Mouse (Mus musculus) adrenal gland, adult 2 months (tissue): Measurements from ENCODE around the gene Rprd1b. TPM values are rescaled to one million over a fixed set of nuclear protein-coding genes. Genes with fewer than 3 reads are reported as not detected.
A peak's percentile ranks its signal among the peaks of the same experiment; 100 is the strongest.

Source experiments
- DNase-seq: peaks from one replicate; pipeline ENCODE4 v3.0.0; 2021
- polyA plus RNA-seq: library from polyadenylated mRNA; depleted of rRNA; stranded (reverse); fragments of >200 nt; gene quantifications from 2 replicates; pipeline ENCODE4 v1.2.3, GENCODE M21; 2012
- total RNA-seq, 2 experiments: library from RNA; stranded (reverse); gene quantifications; 2 replicates each; pipeline ENCODE4 v1.2.3; 2021

Gene Rprd1b
- total and polyA plus RNA-seq, 3 experiments: 27.1 to 35.2 (median 30.8) TPM

- DNase-seq: no peak
Measured at GRCm38 (mm10) chr2:158145528-158146065, 117.3 kb downstream of the Rprd1b start.

DNA sequence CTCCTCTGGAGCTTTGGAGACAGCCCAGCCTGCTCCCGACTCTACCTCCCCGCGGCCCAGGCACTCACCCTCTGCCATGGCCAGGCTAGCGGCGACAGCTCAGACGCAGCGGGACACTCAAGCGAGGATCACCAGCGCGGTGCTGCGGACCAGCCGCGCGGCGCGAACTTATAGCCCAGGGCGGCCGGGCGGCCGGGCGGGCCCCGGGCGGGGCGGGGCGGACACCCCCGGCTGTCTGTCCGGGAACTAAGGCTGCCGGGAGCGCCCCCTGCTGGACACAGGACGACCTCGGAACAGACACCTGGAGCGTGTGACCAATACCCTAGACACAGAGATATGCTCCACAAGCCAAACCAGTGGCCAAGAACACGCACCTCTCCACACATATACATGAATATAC is 117.9 kb downstream of the Rprd1b start, which contains the start of gene Tgm2:
Gene Tgm2 (minus strand): TSS at position 214 of the 400 bp plus-strand sequence.
- DNase-seq: peak; percentile 92

GRCm38 (mm10) chr2:158146971-158147370 is 118.7 kb downstream of the Rprd1b start:
- no peak for DNase-seq

GRCm38 (mm10) chr2:158151077-158151476 is 122.8 kb downstream of the Rprd1b start:
- no peak for DNase-seq

DNA sequence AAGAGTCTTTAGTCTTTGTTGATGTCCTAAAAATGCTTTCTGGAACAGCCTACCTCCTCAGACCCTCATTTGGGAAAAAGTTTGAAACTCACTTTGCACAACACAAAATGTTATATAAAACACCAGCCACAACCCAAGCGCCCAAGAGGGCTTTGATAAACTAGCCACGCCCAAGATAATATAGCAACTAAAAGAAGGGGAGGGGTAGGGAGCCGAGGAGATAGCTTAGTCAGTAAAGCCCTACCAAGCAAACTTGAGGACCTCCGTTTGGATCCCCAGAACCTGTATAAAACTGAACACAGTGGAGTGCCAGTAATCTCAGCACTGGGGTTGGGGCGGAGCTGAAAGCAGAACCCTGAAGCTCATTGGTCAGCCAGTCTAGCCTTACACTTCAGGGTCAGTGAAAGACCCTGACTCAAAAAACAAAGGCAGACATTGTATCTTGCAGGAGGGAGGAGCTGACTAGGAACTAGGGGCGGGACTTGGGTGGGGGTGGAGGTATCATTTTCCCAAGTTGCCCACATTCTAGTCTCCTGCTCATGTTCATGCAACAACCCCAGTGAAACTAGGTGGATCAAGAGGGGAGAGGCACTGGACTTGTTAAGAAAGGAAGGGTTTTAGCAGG is 124.5 kb downstream of the Rprd1b start:
- DNase-seq: no peak

DNA sequence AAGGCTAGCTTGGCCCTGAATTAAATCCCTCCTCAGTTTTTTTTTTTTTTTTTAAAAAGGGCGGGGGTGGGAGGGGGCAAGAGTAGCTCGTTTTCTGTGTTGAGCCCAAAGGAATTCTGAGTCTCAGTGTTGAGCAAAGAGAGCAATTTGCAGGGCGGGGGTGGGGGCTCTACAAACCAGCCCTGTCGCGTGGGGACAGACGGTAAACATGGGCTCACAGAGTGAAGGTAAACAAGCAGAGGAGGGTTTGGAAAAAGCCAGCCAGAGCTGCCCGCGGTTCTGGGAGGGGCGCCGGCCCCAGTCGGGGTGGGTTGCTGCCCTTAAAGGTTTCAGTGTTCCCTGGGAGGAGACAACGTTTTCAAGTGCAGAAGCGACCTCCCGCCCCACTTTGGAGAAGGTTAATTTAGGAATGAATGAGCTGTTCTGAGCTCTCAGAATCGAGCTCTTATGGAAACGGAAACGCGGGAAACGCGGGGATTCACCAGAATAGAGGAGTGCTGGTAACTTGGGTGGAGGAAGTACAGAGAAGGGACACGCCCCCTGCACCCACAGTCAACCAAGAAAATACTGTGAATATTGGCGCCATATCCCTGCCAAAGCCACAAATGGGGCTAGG is 125.5 kb downstream of the Rprd1b start:
- DNase-seq: no peak

DNA sequence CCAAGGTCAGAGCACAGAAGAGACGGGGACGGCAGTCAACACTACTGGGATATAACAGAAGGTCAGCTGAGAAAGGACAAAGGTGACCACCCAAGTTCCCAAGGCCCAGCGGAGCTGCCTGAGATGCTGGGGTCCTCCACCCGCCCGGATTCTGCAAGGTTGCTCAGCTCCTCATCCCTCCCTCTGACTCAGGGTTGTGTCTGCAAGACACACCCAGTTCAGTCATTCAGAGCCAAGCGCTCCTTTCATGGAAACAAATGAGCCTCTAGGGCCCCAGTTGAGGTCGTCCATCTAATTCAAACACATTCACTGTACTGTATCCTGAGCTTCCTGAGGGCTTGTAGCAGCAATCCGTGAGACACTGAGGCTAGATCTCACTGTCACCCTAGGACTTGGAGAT is 126.3 kb downstream of the Rprd1b start:
- no peak for DNase-seq

DNA sequence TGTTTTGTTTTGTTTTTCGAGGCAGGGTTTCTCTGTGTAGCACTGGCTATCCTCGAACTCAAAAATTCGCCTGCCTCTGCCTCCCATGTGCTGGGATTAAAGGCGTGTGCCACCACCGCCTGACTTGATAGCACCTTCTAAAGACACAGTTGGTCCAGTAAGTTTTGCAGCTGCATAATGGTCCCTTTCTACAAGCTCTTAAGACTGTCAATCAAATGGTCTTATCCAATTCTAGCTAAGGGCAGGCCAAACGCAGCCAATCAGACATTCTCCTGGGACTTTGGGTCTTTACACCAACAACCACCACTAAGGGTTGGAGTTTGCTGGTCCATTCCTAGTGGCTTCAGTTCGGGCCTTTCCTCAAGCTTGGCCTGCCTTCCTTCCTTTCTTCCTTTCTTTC is 126.8 kb downstream of the Rprd1b start:
- no peak for DNase-seq

GRCm38 (mm10) chr2:158155615-158156014 is 127.3 kb downstream of the Rprd1b start:
- DNase-seq: no peak

GRCm38 (mm10) chr2:158156487-158156886 is 128.2 kb downstream of the Rprd1b start:
- no peak for DNase-seq

GRCm38 (mm10) chr2:158157654-158158053 is 129.4 kb downstream of the Rprd1b start:
- DNase-seq: no peak

- DNase-seq: no peak
Measured at GRCm38 (mm10) chr2:158159376-158160235, 131.3 kb downstream of the Rprd1b start.

GRCm38 (mm10) chr2:158161761-158162160 is 133.5 kb downstream of the Rprd1b start:
- DNase-seq: no peak

- no peak for DNase-seq
Measured at GRCm38 (mm10) chr2:158163034-158163433, 134.7 kb downstream of the Rprd1b start.

DNA sequence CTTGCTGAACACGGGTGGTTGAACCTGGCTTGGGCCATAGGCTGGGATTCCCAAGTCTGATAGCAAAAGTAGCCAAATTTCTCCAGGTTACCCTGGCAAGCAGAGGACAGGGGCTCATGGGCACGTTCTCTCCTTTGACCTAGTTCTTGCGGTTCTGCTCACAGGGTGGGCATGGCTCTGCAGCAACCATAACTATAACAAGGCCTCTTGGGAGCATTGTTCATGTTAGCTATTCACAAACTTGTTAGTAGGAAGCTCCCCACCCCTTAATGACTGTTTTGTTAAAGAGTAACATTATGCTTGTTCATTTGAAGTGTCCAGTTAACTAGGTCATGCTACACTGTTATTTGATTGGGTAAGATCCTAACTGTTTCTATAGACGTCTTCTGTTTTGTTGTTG is 137.5 kb downstream of the Rprd1b start:
- no peak for DNase-seq

DNA sequence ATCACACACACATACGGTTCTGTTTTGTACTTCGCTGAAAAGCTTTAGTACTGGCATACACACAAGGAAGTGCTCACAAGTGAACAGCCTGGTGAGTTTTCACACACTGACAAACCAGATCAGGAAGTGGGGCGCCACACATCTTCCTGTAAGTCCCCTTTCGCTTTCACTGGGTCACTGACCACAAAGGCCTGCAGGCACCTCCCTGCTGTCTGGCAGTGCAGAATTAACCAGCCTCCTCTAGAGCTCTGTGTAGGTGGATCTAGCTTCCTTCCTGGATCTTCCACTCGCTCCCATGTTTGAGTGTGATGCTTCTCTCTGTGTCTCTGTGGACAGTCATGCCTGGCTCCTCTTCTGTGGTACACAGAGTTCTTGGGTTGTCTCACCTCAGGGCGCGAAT is 138.3 kb downstream of the Rprd1b start:
- DNase-seq: peak; percentile 42

GRCm38 (mm10) chr2:158167496-158168205 is 139.4 kb downstream of the Rprd1b start:
- DNase-seq: peak; percentile 68

- peak; percentile 30 for DNase-seq
Measured at GRCm38 (mm10) chr2:158168741-158169211, 140.5 kb downstream of the Rprd1b start.

- DNase-seq: no peak
Measured at GRCm38 (mm10) chr2:158169351-158169750, 141.1 kb downstream of the Rprd1b start.

DNA sequence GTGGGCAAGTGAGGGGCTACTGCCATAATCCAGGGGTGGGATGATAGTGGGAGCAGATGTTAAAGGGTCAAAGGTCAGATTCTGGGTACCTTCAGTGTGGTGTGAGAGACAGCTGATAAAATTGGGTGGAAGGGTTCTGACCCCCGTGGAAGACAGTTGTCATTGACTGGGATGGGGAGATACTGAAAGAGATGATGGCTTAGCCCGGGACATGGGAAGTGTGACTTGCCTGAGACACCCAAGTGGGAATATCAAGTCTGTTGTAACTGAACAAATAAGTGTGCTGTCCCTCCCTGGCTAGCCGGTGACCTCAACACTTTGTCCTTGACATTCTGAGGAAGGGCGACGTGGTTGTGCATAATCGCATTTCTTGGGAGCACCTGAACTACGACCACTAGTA is 141.5 kb downstream of the Rprd1b start:
- DNase-seq: no peak

DNA sequence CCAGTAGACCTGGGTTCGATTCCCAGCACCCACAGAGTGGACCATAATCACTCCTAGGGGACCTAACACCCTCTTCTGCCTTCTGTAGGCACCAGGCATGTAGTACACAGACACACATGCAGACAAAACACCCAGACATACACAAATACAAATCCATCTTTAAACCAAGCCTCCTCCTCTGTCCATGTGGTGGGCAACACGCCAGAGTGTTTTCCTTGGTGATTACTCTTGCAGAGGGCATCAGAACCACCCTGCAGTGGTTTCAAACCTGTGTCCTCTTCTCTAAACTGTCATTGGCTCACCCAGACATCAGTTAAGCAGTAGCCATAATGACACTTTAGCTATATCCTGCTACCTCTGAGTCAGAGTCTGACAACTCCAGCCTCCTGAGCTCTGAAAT is 142.1 kb downstream of the Rprd1b start:
- DNase-seq: peak; percentile 33

GRCm38 (mm10) chr2:158174438-158174837 is 146.1 kb downstream of the Rprd1b start:
- no peak for DNase-seq
